Mouse (Mus musculus): ENCODE data around the gene Mb21d2. TPM values are rescaled to one million over a fixed set of nuclear protein-coding genes. Genes with fewer than 3 reads are reported as not detected.
A peak's percentile ranks its signal among the peaks of the same experiment; 100 is the strongest.

Mb21d2 gene
- total RNA-seq, 2 experiments from 2014 or later = 11.4 to 12.5 TPM

DNA sequence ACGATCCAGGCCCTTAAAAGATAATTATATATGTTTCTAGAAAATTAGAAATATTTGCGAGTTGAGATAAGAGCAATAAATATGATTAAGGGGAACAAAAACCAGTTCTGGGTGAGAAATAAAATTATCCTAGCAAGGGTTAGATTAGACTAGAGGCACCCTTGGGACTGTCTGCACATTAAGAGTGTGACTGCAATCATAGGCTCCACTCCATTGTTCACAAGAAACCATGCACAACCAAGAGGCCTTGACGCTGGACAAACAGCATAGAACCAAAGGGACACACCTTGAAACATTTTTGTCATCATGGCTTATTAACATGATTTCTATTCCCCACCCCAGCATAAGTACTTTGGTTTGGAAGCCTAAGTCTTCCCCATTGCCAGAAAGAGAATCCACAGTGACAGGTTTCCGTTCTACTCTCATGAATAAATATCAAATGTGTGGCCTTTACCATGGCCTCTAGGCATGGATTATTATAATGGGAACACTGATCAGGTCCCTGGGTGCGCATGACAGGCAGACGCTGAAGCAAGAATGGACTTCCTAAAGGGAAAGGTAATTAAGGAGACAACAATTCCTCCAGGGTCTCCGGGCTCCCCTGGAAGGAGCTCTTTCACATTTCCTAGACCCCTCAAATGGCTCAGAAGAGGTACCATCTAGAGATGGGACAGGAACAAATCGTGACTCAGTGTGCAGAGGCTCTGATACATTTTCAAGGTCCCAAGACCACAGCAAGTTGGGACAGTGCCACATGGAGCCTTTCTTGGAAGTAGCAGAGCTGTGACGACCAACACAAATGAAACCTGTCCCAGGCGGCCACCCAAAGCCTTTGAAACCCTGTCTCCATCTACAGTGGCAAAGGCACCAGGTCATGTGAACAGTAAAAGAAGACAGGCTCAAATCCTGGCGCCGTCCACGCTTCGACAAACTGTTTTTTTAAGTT lies 26.6 kb downstream of the Mb21d2 start:
- no peak for DNase-seq (ENCODE audit: low spot score in 2 of 2)

DNA sequence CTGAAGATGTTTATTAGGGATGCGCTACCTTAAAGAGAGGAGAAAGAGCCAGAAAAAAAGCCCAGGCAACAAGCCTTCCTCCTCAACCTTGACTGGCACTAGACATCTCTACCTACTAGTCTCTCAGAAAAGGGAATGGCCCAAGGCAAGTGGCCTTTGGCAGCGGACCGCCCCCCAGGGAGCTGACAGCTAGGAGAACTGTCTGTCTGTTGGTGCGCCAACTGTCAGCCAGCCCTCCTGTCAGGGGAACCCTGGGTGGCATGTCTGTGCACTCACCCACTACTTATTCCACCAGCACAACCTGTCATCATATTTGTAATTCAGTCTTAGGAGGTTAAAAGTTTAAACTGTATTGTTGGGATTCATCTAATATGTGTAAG lies 30.3 kb downstream of the Mb21d2 start:
- no peak for DNase-seq (ENCODE audit: low spot score in 2 of 2)

DNA sequence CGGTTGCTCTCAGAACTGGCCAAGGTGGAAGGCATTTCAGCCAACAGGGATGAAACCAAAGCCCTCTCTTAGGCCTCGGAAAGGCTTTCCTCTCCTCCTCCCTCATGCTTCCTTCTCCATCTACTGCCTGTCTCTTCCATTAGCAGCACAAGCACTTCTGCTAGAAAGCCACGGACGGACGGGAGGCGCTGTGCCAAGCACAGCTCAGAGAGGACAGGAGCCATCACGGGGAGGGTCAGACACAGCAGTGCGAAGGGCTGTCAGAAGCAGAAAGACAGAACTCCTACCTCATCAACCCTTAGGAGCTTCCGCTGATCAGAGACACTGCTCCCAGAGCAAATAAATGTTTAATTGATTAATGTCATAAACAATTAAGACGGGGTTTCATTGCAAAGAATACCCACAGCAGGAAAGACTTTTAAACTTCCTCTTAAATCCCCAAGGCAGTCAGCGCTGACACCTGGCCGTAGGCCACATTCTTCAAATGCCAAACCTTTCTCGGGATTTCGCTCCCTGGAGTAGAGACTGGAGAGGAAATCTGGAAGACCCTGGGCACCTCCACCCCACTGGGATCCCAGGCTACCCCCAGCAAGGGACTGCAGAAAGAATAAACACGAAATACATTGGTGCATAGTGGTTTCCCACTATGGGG lies 30.8 kb downstream of the Mb21d2 start:
- peak in 1 of 2 experiments; percentile 19 for DNase-seq (ENCODE audit: low spot score in 2 of 2)

DNA sequence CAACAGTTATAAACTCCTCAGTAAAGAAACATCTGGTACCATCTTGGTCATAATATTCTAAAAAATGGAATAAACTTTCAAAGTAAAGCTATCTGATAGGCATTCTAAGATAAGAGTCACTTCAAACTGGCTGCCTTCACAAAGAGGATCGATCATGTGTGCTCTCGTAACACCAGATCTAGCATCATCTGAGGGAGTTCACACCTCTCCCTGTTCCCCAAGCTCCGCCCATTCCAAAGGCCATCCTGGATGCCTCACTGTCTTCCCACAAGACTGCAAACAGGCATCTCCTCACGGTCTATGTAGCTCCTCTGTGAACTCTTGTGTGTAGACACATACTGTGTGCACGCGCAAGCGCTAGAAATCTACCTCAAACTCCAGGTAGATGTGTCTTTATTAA lies 32.9 kb downstream of the Mb21d2 start:
- DNase-seq (ENCODE audit: low spot score in 2 of 2) = no peak

DNA sequence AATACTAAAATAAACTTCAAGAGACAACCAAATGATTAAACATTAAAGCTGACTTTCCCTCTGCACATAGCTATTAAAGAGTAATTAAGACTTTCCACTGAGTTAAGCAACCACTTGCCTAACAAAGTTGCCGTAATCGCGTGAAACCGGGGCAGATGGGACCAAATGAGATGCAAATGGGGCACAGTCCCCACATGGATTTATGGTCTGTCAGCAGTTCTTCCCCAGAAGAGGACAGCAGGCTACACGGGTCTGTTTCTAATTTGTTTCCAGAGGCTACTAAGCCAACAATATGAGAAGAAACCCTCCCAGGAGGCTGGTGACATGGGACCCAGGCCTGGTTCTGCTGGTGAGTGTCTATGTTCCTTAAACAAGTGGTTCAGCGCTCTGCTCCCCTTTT lies 34.6 kb downstream of the Mb21d2 start:
- DNase-seq (ENCODE audit: low spot score in 2 of 2) = no peak

DNA sequence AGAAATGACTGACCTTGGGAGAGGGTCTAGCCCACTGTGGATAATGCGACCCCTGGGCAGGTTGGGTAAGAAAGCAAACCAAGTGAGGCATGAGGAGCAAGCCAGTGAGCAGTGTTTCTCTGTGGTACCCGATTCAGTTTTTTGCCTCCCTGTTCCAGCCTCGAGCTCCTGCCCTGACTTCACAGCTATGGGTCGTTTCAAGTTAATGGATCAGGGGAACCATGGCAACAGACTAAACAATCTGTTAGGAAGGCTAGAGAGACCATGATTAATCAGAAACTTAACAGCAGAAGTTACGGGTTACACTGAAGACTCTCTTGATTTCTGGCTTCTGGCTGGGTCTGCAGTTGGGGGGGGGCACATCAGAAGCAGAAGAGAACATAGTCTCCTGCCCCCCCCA lies 36.2 kb downstream of the Mb21d2 start:
- no peak for DNase-seq (ENCODE audit: low spot score in 2 of 2)

DNA sequence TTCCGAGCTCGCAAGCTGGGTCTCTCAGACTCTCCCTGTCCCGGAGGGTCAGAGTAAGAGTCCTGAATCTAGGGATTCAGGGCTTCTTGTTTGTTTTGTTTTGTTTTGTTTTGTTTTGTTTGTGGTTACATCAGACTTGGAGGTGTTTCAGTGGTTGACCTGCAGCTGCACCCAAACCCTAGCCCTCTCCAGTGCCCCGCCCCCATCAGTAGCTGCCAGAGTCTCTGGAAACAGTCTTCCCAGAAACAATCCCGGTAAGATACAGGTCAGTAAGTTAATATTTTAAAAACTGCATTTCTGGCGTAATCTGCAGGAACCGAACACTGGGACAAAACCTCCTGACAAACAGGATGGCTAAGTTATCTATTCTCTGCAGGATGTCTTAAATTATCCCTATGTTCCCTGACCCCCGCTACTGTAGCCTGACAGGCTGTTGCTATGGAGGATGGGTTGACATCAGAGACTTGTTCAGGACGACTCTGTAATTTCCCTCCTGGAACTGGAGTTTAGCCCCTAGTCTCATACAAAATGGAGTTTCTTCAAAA lies 43.2 kb downstream of the Mb21d2 start:
- DNase-seq (ENCODE audit: low spot score in 2 of 2) = no peak

DNA sequence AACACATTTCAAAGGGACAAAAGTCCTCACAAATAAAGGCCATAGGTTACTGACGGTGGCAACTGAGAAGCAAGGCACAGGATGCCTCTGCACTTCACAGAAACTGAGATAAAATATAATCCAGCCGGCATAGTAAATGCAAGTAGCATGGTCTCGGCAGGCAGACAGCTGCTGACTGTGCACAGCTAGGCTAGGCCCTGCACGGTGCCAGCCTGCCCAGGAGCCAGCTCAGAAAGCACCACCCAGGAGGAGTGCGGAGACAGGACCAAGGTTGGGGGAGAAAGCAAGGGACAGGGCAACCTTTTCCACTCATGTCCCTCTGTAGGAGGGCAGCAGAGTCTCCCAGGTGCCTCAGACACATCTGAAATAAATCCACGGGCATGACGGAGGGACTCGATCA lies 44.0 kb downstream of the Mb21d2 start:
- DNase-seq (ENCODE audit: low spot score in 2 of 2) = no peak

DNA sequence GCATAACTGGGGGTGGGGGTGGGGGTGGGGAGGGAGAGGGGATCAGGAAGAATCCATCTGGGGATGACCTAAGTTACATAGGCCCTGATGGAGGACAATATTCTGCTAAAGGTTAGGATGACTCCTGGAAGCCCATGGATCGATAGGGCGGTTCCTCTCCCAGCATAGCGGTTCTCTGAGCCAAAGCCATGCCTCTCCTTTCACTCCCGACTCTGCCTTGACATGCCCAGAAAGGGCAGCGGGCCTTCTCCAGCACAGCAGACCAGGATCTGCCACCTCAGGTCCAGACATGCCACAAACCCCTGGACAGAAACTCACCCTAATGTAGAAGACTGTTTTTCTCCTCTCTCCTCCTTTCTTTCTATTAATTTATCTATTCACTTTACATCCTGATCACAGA lies 44.8 kb downstream of the Mb21d2 start:
- DNase-seq (ENCODE audit: low spot score in 2 of 2) = no peak

DNA sequence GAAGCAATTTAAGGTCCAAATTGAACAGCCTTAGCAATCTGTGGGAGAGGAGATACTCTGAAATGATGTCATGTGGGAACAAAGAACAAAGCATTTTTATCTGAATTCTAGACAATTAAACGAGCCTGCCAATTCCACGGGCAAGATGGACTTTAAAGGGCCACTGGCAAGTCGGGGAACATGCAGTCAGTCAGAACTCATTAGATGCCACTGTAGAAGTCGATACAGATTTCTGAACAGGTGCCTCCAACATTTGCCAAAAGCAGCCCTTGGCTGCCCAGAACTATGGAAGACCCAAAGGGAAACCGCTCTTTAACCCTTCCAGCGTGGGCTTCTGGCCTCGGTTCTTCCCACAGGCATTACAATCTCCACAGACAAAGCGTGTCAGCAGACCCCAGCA lies 45.8 kb downstream of the Mb21d2 start:
- no peak for DNase-seq (ENCODE audit: low spot score in 2 of 2)

DNA sequence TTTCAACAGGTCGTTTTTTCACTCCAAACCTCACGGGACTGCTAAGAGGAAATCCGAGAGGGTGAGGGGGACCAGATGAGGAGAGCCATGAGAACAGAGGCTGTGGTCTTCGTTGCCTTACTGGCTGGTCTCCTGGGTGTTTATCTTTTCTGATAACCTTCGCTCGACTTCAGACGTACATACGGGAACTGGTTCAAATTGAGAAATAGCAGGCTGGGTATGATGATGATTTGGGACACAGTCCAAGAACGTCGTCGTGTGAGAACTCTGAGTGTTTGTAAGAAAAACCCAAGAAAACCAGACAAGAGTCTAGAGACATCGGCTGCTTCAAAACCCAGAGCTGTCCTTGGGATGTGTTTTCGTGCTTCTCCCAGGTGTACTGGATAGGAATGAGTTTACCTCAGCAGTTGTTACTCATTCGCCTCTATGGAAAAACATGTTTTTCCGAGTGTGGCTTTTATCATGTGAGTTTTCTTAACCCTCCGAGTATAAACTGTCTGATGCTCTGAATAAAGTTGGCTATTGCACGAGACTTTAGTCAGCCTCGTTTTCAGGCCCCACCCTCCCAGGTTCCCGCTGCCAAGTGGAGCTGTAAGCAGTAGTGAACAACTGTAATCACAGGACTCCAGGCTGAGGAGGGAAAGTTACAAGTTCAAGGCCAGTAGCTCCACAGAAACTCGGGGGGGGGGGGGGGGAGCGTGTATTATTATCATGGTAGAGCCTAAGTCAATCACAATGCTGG lies 46.6 kb downstream of the Mb21d2 start:
- DNase-seq (ENCODE audit: low spot score in 2 of 2) = no peak

DNA sequence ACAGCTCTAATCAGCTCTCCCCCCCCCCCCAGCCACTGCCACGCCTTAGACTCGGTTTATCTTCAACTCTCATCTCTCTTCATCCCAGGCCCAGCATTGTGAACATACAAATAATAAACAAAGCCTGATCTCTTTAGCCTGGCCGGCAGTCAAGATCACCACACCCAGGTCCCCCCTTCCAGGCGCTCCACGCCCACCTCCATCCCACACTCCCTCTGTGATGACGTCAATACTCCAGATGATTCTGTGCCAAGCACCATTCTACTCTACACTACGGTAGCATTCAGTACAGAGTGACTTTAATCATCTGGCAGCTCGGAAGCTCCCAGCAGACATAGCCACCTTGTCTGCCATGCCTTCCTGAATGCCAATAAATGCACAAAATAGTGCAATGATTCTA lies 47.7 kb downstream of the Mb21d2 start:
- DNase-seq (ENCODE audit: low spot score in 2 of 2) = no peak

DNA sequence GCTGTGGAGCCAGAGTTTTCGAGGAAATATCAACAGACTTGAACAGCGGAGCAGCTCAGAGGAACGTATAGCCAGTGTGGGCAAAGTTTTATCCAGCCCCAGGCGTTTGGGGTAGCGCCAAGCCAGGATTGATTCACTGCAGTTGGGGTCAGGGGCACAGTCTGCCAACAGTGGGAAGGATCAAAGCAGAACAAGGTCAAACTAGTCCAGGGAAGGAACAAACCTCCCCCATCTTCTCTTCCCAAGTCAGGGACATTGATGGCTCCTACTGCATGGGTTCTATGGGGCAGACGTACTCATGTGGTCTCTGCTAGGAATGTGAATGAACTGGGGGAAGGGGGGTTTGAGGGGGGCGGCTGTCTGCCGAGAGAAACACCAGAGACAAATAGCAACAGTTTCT lies 48.7 kb downstream of the Mb21d2 start:
- no peak for DNase-seq (ENCODE audit: low spot score in 2 of 2)

DNA sequence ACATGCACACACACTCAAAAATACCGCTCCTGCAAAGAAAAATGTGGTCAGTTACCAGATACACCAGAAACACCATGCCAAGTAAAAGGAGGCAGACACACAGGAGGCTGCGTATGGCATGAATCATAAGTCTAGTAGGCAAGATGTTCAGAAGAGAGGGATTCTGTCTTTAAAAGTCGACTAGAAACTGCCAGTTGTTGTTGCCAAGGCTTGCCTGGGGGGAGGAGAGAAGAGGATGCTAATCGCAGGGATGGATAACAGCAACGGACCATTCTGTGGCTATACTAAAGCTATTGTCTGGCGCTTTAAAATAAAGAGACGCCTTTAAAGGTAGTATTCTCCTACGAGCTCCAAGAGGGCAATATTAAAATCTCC lies 49.2 kb downstream of the Mb21d2 start:
- no peak for DNase-seq (ENCODE audit: low spot score in 2 of 2)

DNA sequence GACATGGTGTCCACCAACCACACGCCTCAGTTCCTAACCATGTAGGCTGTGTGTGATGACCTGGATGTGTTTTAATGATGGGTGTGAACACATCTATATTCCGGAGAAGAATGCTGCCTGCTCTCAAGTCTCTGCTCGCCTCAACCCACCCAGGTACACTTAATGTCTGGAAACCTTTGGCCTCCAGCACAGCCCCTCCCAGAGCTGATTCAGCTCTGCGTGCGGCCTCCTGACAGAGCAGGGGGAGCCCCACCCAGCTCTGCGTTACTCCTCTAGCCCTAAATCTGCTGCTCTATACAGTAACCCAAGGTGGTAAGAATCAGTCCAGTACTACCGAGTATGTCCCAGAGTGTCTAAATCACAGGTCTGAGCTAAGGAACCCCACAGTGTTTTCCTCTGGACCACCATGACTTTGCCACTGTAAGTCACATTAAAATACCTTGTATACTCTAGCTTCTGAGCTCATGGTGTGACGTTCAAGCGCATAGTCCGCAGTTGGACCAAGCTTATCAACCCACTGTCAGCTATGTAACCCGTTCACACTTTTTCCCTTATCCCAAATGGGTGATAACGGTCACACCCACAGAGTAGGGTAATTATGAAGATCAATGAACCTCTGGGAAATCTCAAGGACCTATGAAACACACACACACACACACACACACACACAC lies 49.7 kb downstream of the Mb21d2 start:
- DNase-seq (ENCODE audit: low spot score in 2 of 2) = no peak

DNA sequence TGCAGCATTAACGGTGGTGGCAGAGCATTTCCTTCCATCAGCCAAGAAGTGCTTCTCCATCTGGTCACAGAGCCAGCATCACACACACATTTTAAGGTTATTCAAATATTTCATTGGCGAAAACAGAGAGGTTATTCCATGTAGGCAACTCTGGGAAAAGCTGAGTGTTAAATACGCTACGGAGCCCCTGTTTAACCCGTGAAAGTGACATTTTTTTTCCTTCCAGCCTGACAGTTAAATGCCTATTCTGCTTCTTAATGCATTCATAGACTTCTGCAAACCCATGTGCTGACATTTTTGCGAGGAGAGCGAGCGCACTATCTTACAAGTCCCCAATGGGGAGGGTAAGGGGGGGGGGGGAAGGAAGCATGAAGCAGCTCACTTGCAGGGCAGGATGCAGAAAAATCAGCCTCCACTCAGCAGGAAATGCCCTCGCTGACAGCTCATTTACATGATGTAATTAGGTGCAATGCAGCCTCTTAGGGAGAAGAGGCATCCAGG lies 52.3 kb downstream of the Mb21d2 start:
- DNase-seq (ENCODE audit: low spot score in 2 of 2) = no peak

DNA sequence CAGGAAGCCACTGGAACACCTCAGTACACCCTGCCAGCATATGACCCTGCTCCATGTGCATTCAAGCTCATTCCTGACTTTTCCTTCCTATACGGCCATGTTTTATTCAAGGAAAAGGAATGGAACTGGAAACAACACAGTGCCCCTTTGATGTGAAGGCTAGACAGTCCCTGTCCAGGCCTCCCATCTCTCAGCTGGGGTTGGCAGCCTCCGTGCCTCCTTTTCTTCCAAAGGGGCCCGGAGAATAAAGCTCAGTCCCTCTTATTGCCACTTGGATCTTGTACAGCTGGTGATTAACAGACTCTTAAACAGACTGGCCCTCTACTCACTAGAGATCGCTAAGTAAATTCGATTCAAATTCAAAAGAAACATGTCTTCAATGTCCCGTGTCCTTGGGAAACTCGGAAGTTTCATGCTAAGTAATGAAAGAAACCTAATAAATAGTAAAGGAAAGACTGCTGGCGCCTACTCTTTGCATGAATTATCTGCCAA lies 56.0 kb downstream of the Mb21d2 start:
- DNase-seq (ENCODE audit: low spot score in 2 of 2) = no peak

DNA sequence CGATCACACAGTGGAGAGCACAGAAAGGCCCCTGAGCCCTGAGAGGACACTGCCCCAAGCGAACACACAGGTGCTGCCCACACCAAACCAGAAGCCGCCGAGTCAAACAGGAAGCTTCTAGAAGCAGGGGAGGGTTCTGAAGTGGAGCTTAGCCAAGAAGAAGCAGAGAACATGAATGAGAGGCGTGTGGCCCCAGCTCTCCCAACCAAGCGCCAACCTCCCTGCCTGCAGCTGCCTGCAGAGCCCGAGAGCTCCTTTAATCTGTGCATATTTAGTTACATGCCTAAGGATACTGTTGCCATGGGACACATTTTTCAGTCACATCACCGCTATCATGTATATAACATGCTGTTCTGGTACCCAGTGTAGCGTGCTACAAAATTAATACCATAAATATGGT lies 58.6 kb downstream of the Mb21d2 start:
- DNase-seq (ENCODE audit: low spot score in 2 of 2) = no peak

DNA sequence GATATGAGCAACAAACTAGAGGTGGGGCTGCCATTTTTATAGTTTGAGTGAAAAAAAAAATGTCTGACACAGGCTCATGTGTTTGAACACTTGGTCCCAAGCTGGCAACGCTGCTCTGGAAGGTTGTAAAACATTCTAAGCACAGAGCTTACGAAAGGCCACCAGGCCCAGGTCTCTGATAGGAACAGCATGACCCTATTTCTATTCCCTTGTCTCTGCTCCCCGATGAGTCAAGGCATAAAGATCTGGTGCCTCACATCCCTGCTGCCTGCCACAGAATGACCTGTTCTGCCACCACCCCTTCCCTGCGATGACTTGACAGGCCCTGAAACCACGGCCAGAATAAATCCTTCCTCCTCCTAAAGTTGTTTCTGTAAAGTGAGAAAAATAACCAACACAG lies 59.0 kb downstream of the Mb21d2 start:
- DNase-seq (ENCODE audit: low spot score in 2 of 2) = no peak

DNA sequence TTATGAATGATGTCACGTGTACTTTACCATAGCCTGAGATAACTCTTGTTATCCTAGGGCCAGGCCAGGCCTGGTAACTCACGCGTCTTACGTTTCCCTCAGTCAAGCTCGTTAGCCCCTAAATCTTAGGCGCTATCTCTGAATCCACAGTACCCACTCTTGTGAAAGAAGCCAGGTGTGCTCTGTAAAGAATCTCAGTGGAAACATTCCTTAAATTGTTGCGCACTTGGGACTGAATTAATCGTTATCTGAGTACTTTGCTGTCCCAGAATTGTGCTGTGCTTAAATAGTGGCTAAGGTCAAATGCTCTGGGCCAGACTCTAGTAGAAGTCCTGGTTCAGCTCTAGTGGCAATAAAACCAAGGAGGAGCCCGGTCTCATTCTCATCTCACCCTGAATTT lies 60.6 kb downstream of the Mb21d2 start:
- no peak for DNase-seq (ENCODE audit: low spot score in 2 of 2)
